Mouse (Mus musculus) c-Kit-positive CD71-positive TER-119-positive erythroid progenitor cells, embryonic 14.5 days (primary cell): ENCODE data around the gene Slc39a11.

ENCODE experiments used
- DNase-seq: peaks from one replicate; pipeline ENCODE4 v3.0.0-alpha.2; 2013; ENCODE audit warnings: low spot score

Slc39a11 gene

DNA sequence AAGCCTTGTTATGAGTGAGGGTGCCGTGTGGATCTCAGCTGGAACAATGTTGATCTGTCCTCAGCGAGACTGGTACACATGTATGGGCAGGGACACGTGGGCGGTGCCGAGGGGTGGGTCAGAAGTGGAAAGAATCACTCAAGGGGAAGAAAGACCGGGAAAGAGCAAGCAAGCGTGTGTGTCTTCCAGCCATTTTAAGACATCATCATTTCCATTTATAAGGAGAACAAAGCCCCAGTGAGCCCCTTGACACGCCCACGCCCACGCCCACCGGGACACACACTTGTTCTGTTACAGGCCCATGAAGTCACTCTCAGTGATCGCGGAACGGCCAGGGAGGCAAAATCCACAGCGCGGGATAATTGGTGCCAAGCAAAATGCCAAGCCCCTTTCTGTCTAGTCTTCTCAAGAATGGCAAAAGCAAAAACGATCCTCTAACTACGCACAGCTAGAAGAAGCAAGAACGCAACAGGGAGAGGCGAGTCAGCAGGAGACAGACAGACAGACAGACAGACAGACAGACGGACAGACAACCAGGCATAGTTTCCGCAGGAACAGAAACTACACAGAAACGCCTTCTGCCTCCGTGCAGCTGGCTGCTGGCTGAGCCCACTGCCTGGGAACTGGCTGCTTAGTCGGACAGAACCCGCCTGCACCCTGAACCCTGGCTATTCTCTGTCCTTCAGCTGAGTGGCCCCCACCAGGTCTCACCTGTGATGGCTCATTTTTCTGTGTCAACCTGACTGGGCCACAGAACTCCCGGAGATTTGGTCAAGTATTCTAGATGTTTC, 364.7 kb downstream of the Slc39a11 start:
- no peak for DNase-seq

- no peak for DNase-seq
Measured at GRCm38 (mm10) chr11:113283376-113283811, 366.5 kb downstream of the Slc39a11 start.

- DNase-seq = no peak
Measured at GRCm38 (mm10) chr11:113278238-113278637, 371.6 kb downstream of the Slc39a11 start.

- DNase-seq = no peak
Measured at GRCm38 (mm10) chr11:113277034-113277612, 372.8 kb downstream of the Slc39a11 start.

GRCm38 (mm10) chr11:113276518-113276917, 373.4 kb downstream of the Slc39a11 start:
- DNase-seq = no peak

- no peak for DNase-seq
Measured at GRCm38 (mm10) chr11:113274037-113274436, 375.8 kb downstream of the Slc39a11 start.

GRCm38 (mm10) chr11:113271857-113272256, 378.0 kb downstream of the Slc39a11 start:
- no peak for DNase-seq

DNA sequence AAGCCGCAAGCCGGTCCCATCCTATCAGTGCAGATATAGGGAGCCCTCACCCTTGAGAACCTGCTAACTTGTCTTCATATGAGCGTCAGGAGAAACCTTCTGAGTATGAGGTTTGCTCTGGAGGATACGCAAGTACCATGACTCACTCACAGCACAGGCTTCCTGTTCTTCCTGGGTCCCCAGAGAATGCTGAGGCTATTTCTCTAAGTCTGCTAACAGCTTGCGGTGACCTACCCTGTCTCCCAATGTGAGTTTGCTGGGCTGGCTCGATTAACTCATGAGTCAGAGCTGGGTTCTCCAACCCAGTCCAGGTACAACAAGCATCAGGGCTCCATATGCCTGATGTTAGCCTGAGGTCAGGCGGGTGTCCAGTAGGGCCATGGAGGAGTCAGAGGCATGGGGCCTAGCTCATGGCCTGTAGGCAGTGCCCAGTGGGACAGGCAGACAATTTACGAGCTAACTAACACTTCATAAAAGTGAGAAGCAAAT, 381.0 kb downstream of the Slc39a11 start:
- no peak for DNase-seq

DNA sequence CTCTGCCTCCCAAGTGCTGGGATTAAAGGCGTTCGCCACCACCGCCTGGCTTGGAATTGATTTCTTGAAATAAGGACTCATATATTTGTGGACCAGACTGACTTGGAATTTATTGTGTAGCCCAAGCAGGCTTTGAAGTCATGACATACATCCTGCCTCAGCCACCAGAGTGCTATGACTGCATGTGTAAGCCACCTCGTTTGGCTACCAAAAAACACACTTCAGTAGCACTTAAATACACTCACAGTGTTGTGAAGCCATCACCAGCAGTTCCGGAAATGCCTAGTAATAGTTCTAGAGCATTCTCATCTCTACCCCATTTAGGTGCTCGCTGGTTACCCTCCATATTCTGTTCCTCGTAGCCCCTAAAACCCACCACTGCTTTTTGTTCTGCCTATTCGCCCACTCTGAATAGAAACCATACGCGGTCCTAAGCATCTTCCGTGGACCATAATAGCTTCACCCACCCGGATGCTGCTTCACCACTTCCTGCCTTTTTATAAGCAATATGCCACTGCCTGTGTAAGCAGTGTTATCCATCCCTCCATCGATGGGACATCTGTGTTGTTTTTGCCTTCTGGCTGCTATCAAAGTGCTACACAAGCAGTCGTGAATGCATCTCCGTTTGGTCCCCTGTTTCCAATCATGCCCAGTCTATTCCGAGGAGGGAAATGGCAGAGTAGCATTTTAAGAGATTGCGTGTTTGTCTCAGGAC, 382.2 kb downstream of the Slc39a11 start:
- no peak for DNase-seq

DNA sequence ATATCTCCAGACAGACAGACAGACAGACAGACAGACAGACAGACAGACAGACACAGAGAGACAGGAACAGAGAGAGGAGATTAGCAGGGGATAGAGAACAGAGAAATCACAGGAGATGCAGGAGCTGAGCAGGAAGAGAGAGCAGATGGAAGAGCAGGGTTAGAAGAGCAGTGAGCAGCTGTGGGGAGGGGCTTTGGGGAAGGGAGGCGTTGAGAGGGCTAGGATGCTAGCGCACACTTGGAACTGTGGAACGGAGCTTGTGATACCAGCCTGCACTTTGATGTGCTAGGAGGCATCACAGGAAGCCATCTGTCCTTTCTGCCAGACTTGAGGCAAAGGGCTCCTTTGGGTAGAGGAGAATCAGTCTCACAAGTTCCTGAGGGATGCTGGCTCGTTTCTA, 383.2 kb downstream of the Slc39a11 start:
- no peak for DNase-seq

DNA sequence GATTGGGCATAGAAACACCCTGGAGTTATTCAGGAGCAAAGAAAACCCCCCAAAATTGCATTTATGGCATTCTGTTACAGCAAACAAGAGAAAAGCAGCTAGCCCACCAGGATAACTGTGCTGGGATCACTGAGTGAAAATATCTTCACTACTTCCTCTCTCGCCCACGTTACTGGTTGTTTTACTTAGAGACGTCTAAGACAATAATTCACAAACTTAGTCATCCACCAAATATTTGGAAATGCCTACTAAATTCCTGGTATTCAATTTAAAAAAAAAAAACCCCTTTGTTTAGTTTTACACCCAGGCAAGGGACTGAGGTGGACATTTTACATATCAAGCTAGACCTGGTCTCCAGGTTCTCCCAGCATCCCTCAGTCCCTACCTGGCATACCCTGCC, 384.3 kb downstream of the Slc39a11 start:
- no peak for DNase-seq

DNA sequence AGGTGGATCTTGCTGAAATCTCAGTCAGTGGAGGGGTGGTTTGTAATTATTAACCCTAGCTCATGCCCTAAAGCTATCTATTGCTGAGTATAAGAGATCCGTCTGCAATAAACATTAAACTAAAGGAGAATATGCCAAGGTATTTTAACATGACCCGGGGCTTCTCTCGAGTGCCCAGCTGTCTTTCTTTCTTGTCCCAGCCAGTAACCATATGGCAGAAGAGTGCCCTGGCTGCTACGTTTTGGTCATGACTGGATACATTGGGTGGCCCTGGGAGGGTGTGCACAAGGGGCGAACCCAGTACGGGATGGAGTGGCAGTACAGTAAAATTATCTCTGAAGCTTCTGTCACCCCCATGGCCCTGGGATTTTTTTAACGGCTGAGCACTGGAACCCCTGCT, 385.9 kb downstream of the Slc39a11 start:
- no peak for DNase-seq

DNA sequence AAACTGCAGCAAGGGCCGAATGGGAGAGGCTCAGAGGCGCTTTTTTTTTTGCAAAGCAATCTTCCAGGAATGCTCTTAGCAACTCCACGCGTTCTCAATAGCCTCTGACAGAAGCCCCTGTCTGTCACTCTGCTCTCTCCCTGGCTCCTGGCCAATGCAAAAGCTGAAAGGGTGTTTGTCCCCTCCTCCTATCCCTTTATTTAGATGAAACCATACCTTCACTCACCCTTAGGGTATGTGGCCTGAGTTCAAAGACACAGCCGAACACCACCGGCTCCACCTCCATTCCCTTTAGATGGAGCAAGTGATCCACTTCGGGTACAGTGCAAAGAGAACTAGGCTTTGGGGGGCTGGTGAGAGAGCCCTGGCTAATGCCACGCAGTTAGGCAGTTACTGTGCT, 387.8 kb downstream of the Slc39a11 start:
- no peak for DNase-seq

DNA sequence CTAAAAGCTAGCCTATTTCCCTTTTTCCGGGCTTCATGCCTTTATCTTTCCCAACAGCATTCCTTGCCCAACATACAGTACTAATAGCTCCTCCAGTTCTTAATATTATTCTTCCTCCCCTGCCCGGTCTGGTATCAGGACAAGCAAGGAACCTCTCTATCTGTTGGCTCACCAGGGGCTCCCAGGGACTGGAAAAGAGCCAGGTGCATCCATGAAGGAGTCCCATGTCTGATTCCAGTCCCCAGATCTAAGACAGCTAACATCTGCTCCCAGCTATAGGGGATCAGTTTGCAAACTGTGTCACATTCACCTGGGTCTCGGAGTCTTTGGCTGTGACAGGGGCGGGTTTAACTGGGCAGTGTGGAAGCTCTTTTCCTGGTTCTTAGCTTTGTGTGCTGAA, 388.5 kb downstream of the Slc39a11 start:
- no peak for DNase-seq

- DNase-seq = no peak
Measured at GRCm38 (mm10) chr11:113259712-113260382, 390.0 kb downstream of the Slc39a11 start.

GRCm38 (mm10) chr11:113258016-113258415, 391.9 kb downstream of the Slc39a11 start:
- no peak for DNase-seq

DNA sequence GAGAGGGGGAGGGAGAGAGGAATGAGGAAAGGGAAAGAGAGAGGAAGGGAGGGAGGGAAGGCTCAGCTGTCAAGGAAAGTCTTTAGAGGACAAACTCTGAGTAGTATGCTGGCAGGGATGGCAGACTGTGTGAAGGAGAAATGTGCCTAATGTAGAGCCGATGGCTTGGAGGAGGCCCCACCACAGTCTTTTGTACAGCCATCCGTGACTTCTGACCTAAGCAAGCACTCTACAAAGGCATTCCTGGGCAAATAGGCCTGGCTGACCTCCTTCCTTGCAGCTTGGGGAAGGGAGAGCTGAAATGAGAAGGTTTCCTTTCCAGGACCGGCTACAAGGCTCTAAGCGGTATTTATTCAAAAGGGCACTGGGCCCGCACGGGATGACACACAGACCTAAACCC, 395.2 kb downstream of the Slc39a11 start:
- no peak for DNase-seq

DNA sequence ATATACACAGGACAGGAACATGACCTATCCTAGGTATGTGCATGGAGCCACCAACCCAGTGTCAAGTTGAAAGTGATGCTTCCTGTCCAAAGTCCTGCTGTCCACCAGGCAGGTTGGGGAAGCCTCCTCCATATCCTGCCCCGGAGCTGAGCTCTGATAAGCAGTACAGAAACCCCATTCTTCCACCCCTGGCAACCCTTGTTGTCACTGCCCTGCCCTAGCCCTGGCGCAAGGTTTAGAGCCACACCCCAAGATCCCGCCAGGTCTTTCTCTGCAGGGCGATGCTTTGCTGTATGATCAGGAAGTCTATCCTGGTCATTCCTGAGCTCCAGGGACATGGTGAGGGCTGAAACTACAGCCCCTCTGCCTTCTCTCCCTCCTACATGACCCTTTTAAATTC, 396.7 kb downstream of the Slc39a11 start:
- no peak for DNase-seq

GRCm38 (mm10) chr11:113251172-113251571, 398.7 kb downstream of the Slc39a11 start:
- no peak for DNase-seq

- DNase-seq = no peak
Measured at GRCm38 (mm10) chr11:113246475-113246874, 403.4 kb downstream of the Slc39a11 start.

DNA sequence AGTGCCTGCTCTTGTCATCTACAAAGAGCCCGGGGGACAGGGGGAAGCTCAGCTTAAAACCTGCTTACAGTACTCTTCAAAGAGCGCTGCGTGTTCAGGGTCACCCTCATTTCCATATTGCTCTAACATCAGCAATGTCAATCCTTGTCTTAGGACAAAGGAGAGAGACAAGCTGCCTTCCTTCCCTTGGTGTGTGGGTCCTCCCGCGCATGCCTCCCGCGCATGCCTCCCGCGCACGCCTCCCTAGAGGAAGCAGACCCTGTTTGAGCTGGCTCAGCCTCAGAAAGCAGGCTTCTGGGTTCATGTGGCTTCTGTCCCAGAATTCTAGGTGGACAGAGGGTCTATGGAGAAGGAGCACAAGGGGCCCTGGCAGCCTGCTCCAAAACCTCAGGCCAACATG, 404.2 kb downstream of the Slc39a11 start:
- DNase-seq = no peak

DNA sequence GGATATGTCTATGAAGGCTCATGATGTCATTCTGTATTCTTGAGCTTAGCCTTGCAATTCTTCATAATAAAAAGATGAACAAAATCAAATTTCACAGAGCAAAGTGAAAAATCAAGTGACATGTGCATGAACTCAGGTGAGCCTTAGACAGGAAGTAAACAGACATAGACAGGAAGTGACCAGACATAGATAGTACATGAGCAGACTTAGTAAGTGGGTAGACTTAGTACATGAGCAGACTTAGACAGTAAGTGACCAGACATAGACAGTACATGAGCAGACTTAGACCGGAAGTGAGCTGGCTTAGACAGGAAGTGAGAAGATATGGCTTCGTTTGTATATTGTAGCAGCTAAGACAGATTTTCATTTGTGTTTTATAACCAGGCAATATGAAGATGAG, 415.4 kb downstream of the Slc39a11 start:
- no peak for DNase-seq
